Mouse (Mus musculus) liver, embryonic 15.5 days (tissue): Measurements from ENCODE around the gene Tspan15. TPM values are rescaled to one million over a fixed set of nuclear protein-coding genes. Genes with fewer than 3 reads are reported as not detected.
A peak's percentile ranks its signal among the peaks of the same experiment; 100 is the strongest.

Source experiments
- ATAC-seq: fragments of 200-750 bp; cut with Nextera tagmentation; 2 replicates; pipeline ENCODE4 v1.8.0; 2017; ENCODE audit warnings: moderate number of reproducible peaks, mild to moderate bottlenecking, moderate library complexity; ENCODE audit not compliant: insufficient read depth
- H3K27ac ChIP-seq: fragments of 300-500 bp; sonication (generic); replicated peaks from 2 replicates; pipeline ENCODE4 v1.5.1; 2015; ENCODE audit warnings: mild to moderate bottlenecking, inconsistent platforms
- H3K27me3 ChIP-seq: fragments of 300-500 bp; sonication (generic); 2 replicates; pipeline ENCODE4 v1.6.1; 2015; ENCODE audit warnings: mild to moderate bottlenecking, inconsistent platforms
- H3K36me3 ChIP-seq: fragments of 300-500 bp; sonication (generic); replicated peaks from 2 replicates; pipeline ENCODE4 v1.6.1; 2015; ENCODE audit warnings: moderate library complexity, mild to moderate bottlenecking, inconsistent platforms
- H3K4me1 ChIP-seq: fragments of 300-500 bp; sonication (generic); replicated peaks from 2 replicates; pipeline ENCODE4 v1.6.1; 2015; ENCODE audit warnings: inconsistent platforms
- H3K4me2 ChIP-seq: fragments of 300-500 bp; sonication (generic); 2 replicates; pipeline ENCODE4 v1.6.1; 2015; ENCODE audit warnings: moderate library complexity, mild to moderate bottlenecking, inconsistent platforms
- H3K4me3 ChIP-seq: fragments of 300-500 bp; sonication (generic); replicated peaks from 2 replicates; pipeline ENCODE4 v1.5.1; 2015; ENCODE audit warnings: mild to moderate bottlenecking, inconsistent platforms
- H3K9ac ChIP-seq: fragments of 300-500 bp; sonication (generic); 2 replicates; pipeline ENCODE4 v1.6.1; 2015; ENCODE audit warnings: moderate library complexity, mild to moderate bottlenecking, inconsistent platforms
- H3K9me3 ChIP-seq: fragments of 300-500 bp; sonication (generic); replicated peaks from 2 replicates; pipeline ENCODE4 v1.6.1; 2016; ENCODE audit warnings: inconsistent platforms
- WGBS: fragments of 180-500 bp; shearing (Covaris S2); methylation state at CpG from one replicate; pipeline ENCODE4 v1.1.7; 2015; ENCODE audit warnings: mixed read lengths; ENCODE audit not compliant: insufficient replicate concordance; 5-methylcytosine and 5-hydroxymethylcytosine counted together
- polyA plus RNA-seq: library from polyadenylated mRNA; unstranded; fragments of >200 nt; fragmentation: Nextera tagmentation; extraction: Ambion mirVana; gene quantifications from 2 replicates; pipeline ENCODE4 v1.2.1, GENCODE M21; 2015

The Tspan15 gene
- polyA plus RNA-seq, 1 experiment from 2014 or later, result 12.7 TPM

- no peaks in the 10 kb centered on the region for H3K36me3 ChIP-seq
- no peaks in the 10 kb centered on the region for H3K27me3 ChIP-seq
- H3K9me3 ChIP-seq, result no peaks in the 10 kb centered on the region
- WGBS, result 9% methylated on average over 5 of the region's 5 CpGs
- peak overlapping the region; percentile 37; the same call in 1 of the 2 replicates for H3K9ac ChIP-seq
- H3K4me2 ChIP-seq, result peak overlapping the region; percentile 63
- peaks cover 67% of the 10 kb centered on the region for H3K4me1 ChIP-seq
- H3K4me3 ChIP-seq, result peak overlapping the region; percentile 35
- peak overlapping the region; percentile 87 for H3K27ac ChIP-seq
- peak; percentile 88 for ATAC-seq
These were observed 15.9 kb downstream of the Tspan15 start for GRCm38 (mm10) chr10:62215169-62215616.

- Histone ChIP-seq H3K27ac (no peak overlapping the region), H3K27me3 (peaks cover 3% of the 10 kb centered on the region; the same call in 1 of the 2 replicates), H3K9me3 (no peaks in the 10 kb centered on the region), H3K9ac (no peak overlapping the region), H3K4me1 (peaks cover 31% of the 10 kb centered on the region), H3K4me2 (no peak overlapping the region), H3K36me3 (no peaks in the 10 kb centered on the region), H3K4me3 (no peak overlapping the region)
- no peak for ATAC-seq
- 48% methylated on average over 6 of the region's 6 CpGs for WGBS
These were observed 19.7 kb downstream of the Tspan15 start for GRCm38 (mm10) chr10:62211310-62211709.

- 58% methylated on average over 10 of the region's 10 CpGs for WGBS
- H3K27ac ChIP-seq, result no peak overlapping the region
- H3K36me3 ChIP-seq, result no peaks in the 10 kb centered on the region
- no peak overlapping the region for H3K4me3 ChIP-seq
- H3K9me3 ChIP-seq, result no peaks in the 10 kb centered on the region
- no peak overlapping the region for H3K9ac ChIP-seq
- no peak for ATAC-seq
- no peak overlapping the region for H3K4me2 ChIP-seq
- H3K27me3 ChIP-seq, result peaks cover 3% of the 10 kb centered on the region; the same call in 1 of the 2 replicates
- H3K4me1 ChIP-seq, result peaks cover 1% of the 10 kb centered on the region
These were observed 22.7 kb downstream of the Tspan15 start for GRCm38 (mm10) chr10:62208241-62208896.

- WGBS, result 70% methylated on average over 6 of the region's 6 CpGs
- H3K36me3 ChIP-seq, result no peaks in the 10 kb centered on the region
- H3K27ac ChIP-seq, result no peak overlapping the region
These were observed 28.5 kb downstream of the Tspan15 start for GRCm38 (mm10) chr10:62202574-62202973.

GRCm38 (mm10) chr10:62198891-62199290 lies 32.2 kb downstream of the Tspan15 start:
- H3K9me3 ChIP-seq, result no peaks in the 10 kb centered on the region
- no peaks in the 10 kb centered on the region for H3K36me3 ChIP-seq
- H3K9ac ChIP-seq, result no peak overlapping the region
- no peak for ATAC-seq
- H3K27ac ChIP-seq, result no peak overlapping the region
- H3K4me1 ChIP-seq, result peaks cover 15% of the 10 kb centered on the region; the same call in 1 of the 2 replicates
- no peaks in the 10 kb centered on the region for H3K27me3 ChIP-seq
- WGBS, result 45% methylated on average over 1 of the region's 1 CpGs
- no peak overlapping the region for H3K4me2 ChIP-seq
- H3K4me3 ChIP-seq, result no peak overlapping the region

More at GRCm38 (mm10) chr10:62202574-62202973, 28.5 kb downstream of the Tspan15 start:
- ATAC-seq, result no peak
- H3K27me3 ChIP-seq, result peaks cover 3% of the 10 kb centered on the region; the same call in 1 of the 2 replicates
- H3K4me3 ChIP-seq, result no peak overlapping the region
- no peaks in the 10 kb centered on the region for H3K9me3 ChIP-seq
- 0 out of 2 replicates have a peak, but pooled peaks cover 4% of the 10 kb centered on the region for H3K4me1 ChIP-seq
- no peak overlapping the region for H3K9ac ChIP-seq
- no peak overlapping the region for H3K4me2 ChIP-seq

- Histone ChIP-seq H3K4me1 (peaks cover 22% of the 10 kb centered on the region), H3K4me3 (no peak overlapping the region), H3K9me3 (no peaks in the 10 kb centered on the region), H3K9ac (no peak overlapping the region), H3K4me2 (no peak overlapping the region), H3K27me3 (no peaks in the 10 kb centered on the region), H3K27ac (no peak overlapping the region), H3K36me3 (no peaks in the 10 kb centered on the region)
- ATAC-seq, result no peak
- whole genome bisulfite sequencing, result 54% methylated on average over 4 of the region's 4 CpGs
These were observed 33.6 kb downstream of the Tspan15 start for GRCm38 (mm10) chr10:62197403-62197802.

- no peak for ATAC-seq
- H3K4me1 ChIP-seq, result peaks cover 27% of the 10 kb centered on the region
- H3K9me3 ChIP-seq, result no peaks in the 10 kb centered on the region
- WGBS, result 64% methylated on average over 7 of the region's 7 CpGs
- H3K4me3 ChIP-seq, result no peak overlapping the region
- no peaks in the 10 kb centered on the region for H3K36me3 ChIP-seq
- no peak overlapping the region for H3K9ac ChIP-seq
- H3K4me2 ChIP-seq, result no peak overlapping the region
- H3K27ac ChIP-seq, result no peak overlapping the region
- H3K27me3 ChIP-seq, result no peaks in the 10 kb centered on the region
These were observed 35.7 kb downstream of the Tspan15 start for GRCm38 (mm10) chr10:62195376-62195775.

GRCm38 (mm10) chr10:62194946-62195345 lies 36.1 kb downstream of the Tspan15 start:
- no peak overlapping the region for H3K4me2 ChIP-seq
- H3K36me3 ChIP-seq, result no peaks in the 10 kb centered on the region
- WGBS, result 53% methylated on average over 6 of the region's 6 CpGs
- ATAC-seq, result no peak
- H3K9ac ChIP-seq, result no peak overlapping the region
- H3K27me3 ChIP-seq, result no peaks in the 10 kb centered on the region
- H3K27ac ChIP-seq, result no peak overlapping the region
- peaks cover 31% of the 10 kb centered on the region for H3K4me1 ChIP-seq
- H3K9me3 ChIP-seq, result no peaks in the 10 kb centered on the region
- H3K4me3 ChIP-seq, result no peak overlapping the region

GRCm38 (mm10) chr10:62194461-62194860 lies 36.6 kb downstream of the Tspan15 start:
- ATAC-seq, result no peak
- 75% methylated on average over 5 of the region's 5 CpGs for WGBS
- H3K9me3 ChIP-seq, result no peaks in the 10 kb centered on the region
- H3K9ac ChIP-seq, result no peak overlapping the region
- no peaks in the 10 kb centered on the region for H3K27me3 ChIP-seq
- H3K27ac ChIP-seq, result no peak overlapping the region
- H3K4me2 ChIP-seq, result no peak overlapping the region
- peaks cover 36% of the 10 kb centered on the region for H3K4me1 ChIP-seq
- no peak overlapping the region for H3K4me3 ChIP-seq
- no peaks in the 10 kb centered on the region for H3K36me3 ChIP-seq

- Histone ChIP-seq H3K27ac (no peak overlapping the region), H3K4me2 (no peak overlapping the region), H3K9ac (no peak overlapping the region), H3K27me3 (no peaks in the 10 kb centered on the region), H3K9me3 (no peaks in the 10 kb centered on the region), H3K4me3 (no peak overlapping the region), H3K4me1 (peaks cover 37% of the 10 kb centered on the region), H3K36me3 (no peaks in the 10 kb centered on the region)
- ATAC-seq, result no peak
- 74% methylated on average over 6 of the region's 6 CpGs for WGBS
These were observed 37.0 kb downstream of the Tspan15 start for GRCm38 (mm10) chr10:62194043-62194442.

- H3K27ac ChIP-seq, result no peak overlapping the region
- no peaks in the 10 kb centered on the region for H3K36me3 ChIP-seq
- no peaks in the 10 kb centered on the region for H3K9me3 ChIP-seq
- H3K27me3 ChIP-seq, result no peaks in the 10 kb centered on the region
- ATAC-seq, result no peak
- H3K9ac ChIP-seq, result no peak overlapping the region
- H3K4me3 ChIP-seq, result no peak overlapping the region
- H3K4me2 ChIP-seq, result no peak overlapping the region
- 52% methylated on average over 9 of the region's 9 CpGs for WGBS
- peaks cover 45% of the 10 kb centered on the region for H3K4me1 ChIP-seq
These were observed 38.3 kb downstream of the Tspan15 start for GRCm38 (mm10) chr10:62192701-62193157.
